Comparison of ENCODE assay signal across 24 mouse cellular contexts in genomic region chr12:102516151-102516550, GRCm38 (mm10). TPM values are rescaled to one million over a fixed set of nuclear protein-coding genes. Genes with fewer than 3 reads are reported as not detected.
A peak's percentile ranks its signal among the peaks of the same experiment; 100 is the strongest.
DNase-seq lines count a peak whose midpoint lies in the region; ATAC-seq and TF ChIP-seq lines count a peak whose summit lies in the region.
"Had no signal": no experiment of that assay in that cellular context is flagged by ENCODE, and none has a peak within 500 bp of the region (broad histone marks: within the 10 kb centered on the region; RNA-seq: fewer than 3 reads in every experiment).

No protein-coding gene starts in this region.

- H3K27ac ChIP-seq in MEL (ENCODE audit: control insufficient read depth, low read depth, low read length), result no peak overlapping the region

- no peak for TF ChIP-seq EP300 in MEL (IDR thresholded peaks at IDR 0.05; ENCODE audit: low read depth in 1 of 2, low read length in 2 of 2)

- H3ac ChIP-seq in C2C12 (ENCODE audit: control insufficient read depth, insufficient read length, low read depth), result no peak overlapping the region

- H3K79me3 ChIP-seq in C2C12 (ENCODE audit: low read depth), result no peaks in the 10 kb centered on the region

- DNase-seq in MEL (ENCODE audit: low read depth, low spot score), result no peak
- no peak for DNase-seq in Muller cell, postnatal 12 days (ENCODE audit: inconsistent ontology term)
- DNase-seq in adrenal gland, adult 2 months, result no peak
- DNase-seq: adrenal gland, adult 8-10 months; adrenal gland, postnatal 10 days; adrenal gland, postnatal 14 days; adrenal gland, postnatal 25 days; adrenal gland, postnatal 36 days; B cell, adult 2 months; cerebellum, adult 11 months; cerebellum, adult 11-12 months; cerebellum, adult 18-20 months; cerebellum, adult 2 months; cerebellum, adult 8-10 months; cerebellum, adult 9-10 months; cerebellum, adult 9-11 months had no signal

- ATAC-seq in megakaryocyte, adult 5-6 weeks (ENCODE audit: poor library complexity, severe bottlenecking), result no peak
- ATAC-seq: activated CD4-positive, CD25-positive, alpha-beta regulatory T cell, adult 4 months; CD4-positive, CD25-positive, alpha-beta regulatory T cell, adult 4 months; Patski had no signal

- H3K9ac ChIP-seq in MEL (ENCODE audit: control insufficient read depth, low read depth, low read length, poor library complexity, severe bottlenecking), result no peak overlapping the region

- H3K9me3 ChIP-seq in megakaryocyte, embryonic 14.5 days, result no peaks in the 10 kb centered on the region
- no peaks in the 10 kb centered on the region for H3K9me3 ChIP-seq in MEL (replicated peaks; ENCODE audit: insufficient read depth, low read length)
- H3K9me3 ChIP-seq: G1E had no signal

- no peak for TF ChIP-seq POLR2A in MEL (IDR thresholded peaks at IDR 0.05; ENCODE audit: control insufficient read depth in 1 of 2, insufficient read depth in 1 of 2, low read depth in 1 of 2, low read length in 2 of 2, poor library complexity in 1 of 2)

- H3K27me3 ChIP-seq in megakaryocyte, embryonic 14.5 days (replicated peaks), result peaks cover 10% of the 10 kb centered on the region
- peaks cover 45% of the 10 kb centered on the region for H3K27me3 ChIP-seq in C2C12 (ENCODE audit: control insufficient read depth, insufficient read depth, insufficient read length)
- no peaks in the 10 kb centered on the region for H3K27me3 ChIP-seq in MEL (ENCODE audit: control insufficient read depth in 1 of 2, insufficient read depth in 2 of 2, low read length in 2 of 2)
- H3K27me3 ChIP-seq: CH12.LX, Patski had no signal

- no peak for TF ChIP-seq RAD21 in MEL (IDR thresholded peaks at IDR 0.05; ENCODE audit: low read depth, low read length)

- H3K4me3 ChIP-seq in megakaryocyte, embryonic 14.5 days (replicated peaks), result peak overlapping the region; percentile 51
- H3K4me3 ChIP-seq in C2C12 (ENCODE audit: insufficient read depth, poor library complexity, severe bottlenecking), result no peak overlapping the region
- no peak overlapping the region for H3K4me3 ChIP-seq in MEL (ENCODE audit: control insufficient read depth in 1 of 2, insufficient read depth in 1 of 2, low read depth in 2 of 2, low read length in 2 of 2)

- no peak for TF ChIP-seq CTCF in C2C12 (IDR thresholded peaks at IDR 0.05; ENCODE audit: control insufficient read depth, insufficient read depth, insufficient read length)
- TF ChIP-seq CTCF in MEL (IDR thresholded peaks at IDR 0.05 in 2 of 3, conservative IDR thresholded peaks at IDR 0.05 in 1 of 3; ENCODE audit: control insufficient read depth in 1 of 3, insufficient read depth in 1 of 3, low read depth in 2 of 3, low read length in 3 of 3, poor library complexity in 1 of 3, severe bottlenecking in 1 of 3), result no peak

- H3K79me2 ChIP-seq in C2C12 (ENCODE audit: control insufficient read depth, insufficient read depth) (no peaks in the 10 kb centered on the region), MEL (ENCODE audit: control insufficient read depth, insufficient read depth, low read length, poor library complexity) (no peaks in the 10 kb centered on the region)

- H3K4me1 ChIP-seq in megakaryocyte, embryonic 14.5 days, result peaks cover 3% of the 10 kb centered on the region; the same call in 1 of the 2 replicates
- H3K4me1 ChIP-seq in MEL (ENCODE audit: control insufficient read depth in 1 of 2, insufficient read depth in 2 of 2, low read length in 2 of 2), result no peaks in the 10 kb centered on the region

- no peaks in the 10 kb centered on the region for H3K36me3 ChIP-seq in megakaryocyte, embryonic 14.5 days (replicated peaks; ENCODE audit: low read length)
- H3K36me3 ChIP-seq in C2C12 (ENCODE audit: control insufficient read depth, insufficient read depth), result no peaks in the 10 kb centered on the region
- H3K36me3 ChIP-seq in MEL (ENCODE audit: control insufficient read depth in 1 of 2, insufficient read depth in 2 of 2, low read length in 2 of 2), result no peaks in the 10 kb centered on the region
- H3K36me3 ChIP-seq: G1E had no signal

TF ChIP-seq in C2C12, 6 proteins besides CTCF, POLR2A, EP300 and RAD21:
- TF ChIP-seq USF1 (IDR thresholded peaks at IDR 0.05; ENCODE audit: low read depth) (peak; percentile 55), MAX (IDR thresholded peaks at IDR 0.05) (no peak), MYOD1 (IDR thresholded peaks at IDR 0.05; ENCODE audit: control insufficient read depth, insufficient read length, low read depth) (no peak), MYOG (IDR thresholded peaks at IDR 0.05; ENCODE audit: control insufficient read depth, extremely low read depth, insufficient read length) (no peak)

TF ChIP-seq in MEL, 35 proteins besides CTCF, POLR2A, EP300 and RAD21:
- no peak for TF ChIP-seq MXI1 (IDR thresholded peaks at IDR 0.05; ENCODE audit: low read depth, low read length)
- TF ChIP-seq USF1 (IDR thresholded peaks at IDR 0.05; ENCODE audit: low read depth, low read length), result peak; percentile 64
- no peak for TF ChIP-seq NRF1 (IDR thresholded peaks at IDR 0.05; ENCODE audit: insufficient read depth, low read depth, low read length, poor library complexity, severe bottlenecking)
- no peak for TF ChIP-seq SIN3A (IDR thresholded peaks at IDR 0.05; ENCODE audit: low read length)
TF ChIP-seq in MEL: peak in this region for 1.

RNA-seq across cellular contexts. Expression of gene Chga, which starts 38.6 kb away (rescaled TPM):
- polyA plus RNA-seq in megakaryocyte, embryonic 14.5 days (2012; ENCODE audit: insufficient read depth, low replicate concordance), result 0.06 TPM in 1 of 2 replicates, not detected in the other
- not detected in 2 replicates for total RNA-seq in megakaryocyte, adult 5-6 weeks (2015)
- not detected in 2 replicates for total RNA-seq in megakaryocyte, adult 5-6 weeks (2017)
- 0.01 TPM for polyA plus RNA-seq in C2C12 (2012; fragmentation: generic; extraction: Trizol)
- not detected in 2 replicates for total RNA-seq in MEL (2012; rRNA removed)
- polyA plus RNA-seq in MEL (2012; ENCODE audit: insufficient read depth in 1 of 2, insufficient read length in 2 of 2, low read depth in 1 of 2, low replicate concordance in 2 of 2, missing spikeins in 1 of 2), result not detected
- 1,000 to 10,000 TPM; 1,470 to 2,168 TPM for total RNA-seq in adrenal gland, adult 2 months (2021)
- 4,298 and 5,253 TPM in 2 replicates for polyA plus RNA-seq in adrenal gland, adult 2 months (2012; rRNA removed)
- total RNA-seq: CH12.LX had no signal
- polyA plus RNA-seq: activated CD4-positive, CD25-positive, alpha-beta regulatory T cell, adult 4 months; CD4-positive, CD25-positive, alpha-beta regulatory T cell, adult 4 months; G1E had no signal

RNA-seq across cellular contexts. Expression of gene Golga5, which starts 47.2 kb away (rescaled TPM):
- 1.2 and 3.4 TPM in 2 replicates for polyA plus RNA-seq in megakaryocyte, embryonic 14.5 days (2012; ENCODE audit: insufficient read depth, low replicate concordance)
- 24.1 and 26.3 TPM in 2 replicates for total RNA-seq in megakaryocyte, adult 5-6 weeks (2015)
- total RNA-seq in megakaryocyte, adult 5-6 weeks (2017), result 67.6 and 87.1 TPM in 2 replicates
- 7.3 TPM for polyA plus RNA-seq in C2C12 (2012; fragmentation: generic; extraction: Trizol)
- total RNA-seq in MEL (2012; rRNA removed), result 22.3 and 25.9 TPM in 2 replicates
- 10 to 100 TPM in 1 of 2 experiments, not detected in 1; 29.3 TPM for polyA plus RNA-seq in MEL (2012; ENCODE audit: insufficient read depth in 1 of 2, insufficient read length in 2 of 2, low read depth in 1 of 2, low replicate concordance in 2 of 2, missing spikeins in 1 of 2)
- 10 to 100 TPM; 38.2 to 43.0 TPM for total RNA-seq in adrenal gland, adult 2 months (2021)
- 4.8 and 5.2 TPM in 2 replicates for polyA plus RNA-seq in adrenal gland, adult 2 months (2012; rRNA removed)

Comparison
In these comparisons a context has a peak if more than half of its experiments do, and no peak if none do; other contexts are left out.
1. RNA of gene Chga, which starts 38.6 kb away (polyA plus RNA-seq): 4,298 to 5,253 TPM in adrenal gland, adult 2 months; 0.06 TPM in megakaryocyte, embryonic 14.5 days, 0.01 TPM in C2C12 (single experiment) and not detected in MEL; every median in the first group is over 1,000 times any median in the second.